Mouse (Mus musculus) embryonic fibroblast, embryonic 13.5 days (primary cell): ENCODE measurements around the gene Rbl2. TPM values are rescaled to one million over a fixed set of nuclear protein-coding genes. Genes with fewer than 3 reads are reported as not detected.

Experiments used
- H3K27ac ChIP-seq: 2 replicates; pipeline ENCODE4 v1.5.1; 2012; ENCODE audit warnings: low read length, control low read depth, inconsistent platforms; ENCODE audit not compliant: insufficient read depth
- H3K4me1 ChIP-seq: 2 replicates; pipeline ENCODE4 v1.6.1; 2011; ENCODE audit warnings: low read length; ENCODE audit not compliant: control insufficient read depth, insufficient read depth
- H3K4me3 ChIP-seq: 2 replicates; pipeline ENCODE4 v1.5.1; 2011; ENCODE audit warnings: mild to moderate bottlenecking, control low read depth, low read length; ENCODE audit not compliant: insufficient read depth
- CTCF ChIP-seq: IDR thresholded peaks from 2 replicates; pipeline ENCODE4 v1.5.1; 2011; ENCODE audit warnings: mild to moderate bottlenecking, control low read depth, low read length, moderate library complexity, borderline replicate concordance; ENCODE audit not compliant: insufficient read depth
- POLR2A ChIP-seq: IDR thresholded peaks from 2 replicates; pipeline ENCODE4 v1.6.1; 2011; ENCODE audit warnings: low read depth, mild to moderate bottlenecking, control low read depth, low read length, moderate library complexity
- polyA plus RNA-seq: library from polyadenylated mRNA; stranded (reverse); fragments of >200 nt; gene quantifications from 2 replicates; pipeline ENCODE4 v1.2.4, GENCODE M21; 2011; ENCODE audit warnings: low read depth; ENCODE audit not compliant: missing spikeins, insufficient read length

Gene Rbl2
- polyA plus RNA-seq, 1 experiment, result 24.7 TPM

- Histone ChIP-seq H3K4me3 (no peak overlapping the region), H3K4me1 (no peaks in the 10 kb centered on the region), H3K27ac (no peak overlapping the region)
- TF ChIP-seq CTCF (no peak), POLR2A (no peak)
Observed at GRCm38 (mm10) chr8:91060555-91061471, 9.0 kb upstream of the Rbl2 start.

- Histone ChIP-seq H3K27ac (no peak overlapping the region), H3K4me1 (no peaks in the 10 kb centered on the region), H3K4me3 (no peak overlapping the region)
- no peak for TF ChIP-seq POLR2A
- no peak for TF ChIP-seq CTCF
Observed at GRCm38 (mm10) chr8:91065179-91065578, 4.7 kb upstream of the Rbl2 start.

- Histone ChIP-seq H3K27ac (no peak overlapping the region), H3K4me3 (peak overlapping the region; percentile 76), H3K4me1 (0 out of 2 replicates have a peak, but pooled peaks cover 2% of the 10 kb centered on the region)
- TF ChIP-seq CTCF (no peak), POLR2A (no peak)
Observed at GRCm38 (mm10) chr8:91069407-91069806, 450 bp upstream of the Rbl2 start.

GRCm38 (mm10) chr8:91070275-91070859, 510 bp downstream of the Rbl2 start:
- H3K27ac ChIP-seq, result no peak overlapping the region

GRCm38 (mm10) chr8:91077077-91077867, 7.4 kb downstream of the Rbl2 start:
- no peak overlapping the region for H3K27ac ChIP-seq
- H3K4me3 ChIP-seq, result no peak overlapping the region
- TF ChIP-seq POLR2A, result no peak
- TF ChIP-seq CTCF, result no peak
- no peaks in the 10 kb centered on the region for H3K4me1 ChIP-seq

More at GRCm38 (mm10) chr8:91070275-91070859, 510 bp downstream of the Rbl2 start:
- TF ChIP-seq POLR2A (peak; percentile 25; the same call in 1 of the 2 replicates), CTCF (no peak)
- Histone ChIP-seq H3K4me1 (0 out of 2 replicates have a peak, but pooled peaks cover 2% of the 10 kb centered on the region), H3K4me3 (peak overlapping the region; percentile 76)

GRCm38 (mm10) chr8:91079678-91080077, 9.8 kb downstream of the Rbl2 start:
- no peak for TF ChIP-seq POLR2A
- Histone ChIP-seq H3K27ac (no peak overlapping the region), H3K4me1 (no peaks in the 10 kb centered on the region), H3K4me3 (no peak overlapping the region)

GRCm38 (mm10) chr8:91081911-91082310, 12.1 kb downstream of the Rbl2 start:
- no peak overlapping the region for H3K27ac ChIP-seq
- H3K4me3 ChIP-seq, result no peak overlapping the region
- no peak for TF ChIP-seq POLR2A
- TF ChIP-seq CTCF, result no peak
- H3K4me1 ChIP-seq, result no peaks in the 10 kb centered on the region

GRCm38 (mm10) chr8:91082428-91082827, 12.6 kb downstream of the Rbl2 start:
- no peak overlapping the region for H3K4me3 ChIP-seq
- H3K27ac ChIP-seq, result no peak overlapping the region
- TF ChIP-seq POLR2A (no peak), CTCF (no peak)
- no peaks in the 10 kb centered on the region for H3K4me1 ChIP-seq

GRCm38 (mm10) chr8:91088452-91088851, 18.6 kb downstream of the Rbl2 start:
- no peak for TF ChIP-seq POLR2A

More at GRCm38 (mm10) chr8:91088452-91088851, 18.6 kb downstream of the Rbl2 start:
- Histone ChIP-seq H3K4me1 (no peaks in the 10 kb centered on the region), H3K4me3 (no peak overlapping the region), H3K27ac (no peak overlapping the region)
